Mouse (Mus musculus) spleen, postnatal 36 days (tissue): ENCODE measurements around the gene Fmnl2.

Experiments used
- DNase-seq, 2 experiments: peaks; one replicate each; pipeline ENCODE4 v3.0.0; 2022; ENCODE audit warnings: low spot score in 2 of 2, mixed read lengths in 1 of 2

Fmnl2 gene

DNA sequence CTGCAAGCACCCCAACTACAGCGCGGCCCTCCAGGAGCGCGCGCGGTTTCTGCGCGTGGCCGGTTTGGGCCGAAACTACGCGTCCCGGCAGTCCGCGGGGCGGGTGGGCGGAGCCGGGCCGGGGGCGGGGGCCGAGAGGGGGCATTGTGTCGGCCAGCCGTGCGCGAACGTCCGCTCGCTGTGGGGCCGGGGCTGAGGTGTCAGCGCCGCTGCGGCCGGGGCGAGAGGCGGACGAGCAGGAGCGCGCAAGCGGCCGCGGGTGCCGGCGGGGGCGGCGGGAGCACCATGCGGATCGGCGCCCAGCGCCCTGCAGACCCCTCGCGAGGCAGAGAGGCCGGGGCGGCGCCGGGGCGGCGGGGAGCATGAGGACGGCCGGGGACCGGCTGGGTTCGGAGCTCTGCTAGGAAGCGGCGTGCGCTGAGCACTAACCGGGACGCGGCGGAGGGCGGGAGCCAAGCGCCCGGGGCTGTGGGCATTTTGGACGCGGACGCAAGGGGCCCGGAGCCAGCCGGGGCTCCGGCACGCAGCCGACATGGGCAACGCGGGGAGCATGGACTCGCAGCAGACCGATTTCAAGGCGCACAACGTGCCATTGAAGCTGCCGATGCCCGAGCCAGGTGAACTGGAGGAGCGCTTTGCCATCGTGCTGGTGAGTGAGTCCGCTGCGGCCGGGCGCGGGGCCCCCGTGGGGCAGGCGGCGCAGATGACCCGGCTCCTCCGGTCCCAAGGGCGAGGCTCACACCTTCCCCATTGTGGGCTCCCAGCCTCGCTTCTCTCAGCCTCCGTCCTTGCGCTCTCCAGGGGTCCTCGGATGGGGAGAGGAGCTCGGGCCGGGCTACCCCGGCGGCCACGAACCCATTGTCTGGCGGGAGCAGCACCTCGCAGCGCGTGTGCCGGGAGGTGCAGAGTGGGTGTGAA lies at the start of gene Fmnl2:
Gene Fmnl2, plus strand, starts transcription at position 250 of the 918 bp plus-strand sequence.
- DNase-seq, result peak; percentile 22 to 24

DNA sequence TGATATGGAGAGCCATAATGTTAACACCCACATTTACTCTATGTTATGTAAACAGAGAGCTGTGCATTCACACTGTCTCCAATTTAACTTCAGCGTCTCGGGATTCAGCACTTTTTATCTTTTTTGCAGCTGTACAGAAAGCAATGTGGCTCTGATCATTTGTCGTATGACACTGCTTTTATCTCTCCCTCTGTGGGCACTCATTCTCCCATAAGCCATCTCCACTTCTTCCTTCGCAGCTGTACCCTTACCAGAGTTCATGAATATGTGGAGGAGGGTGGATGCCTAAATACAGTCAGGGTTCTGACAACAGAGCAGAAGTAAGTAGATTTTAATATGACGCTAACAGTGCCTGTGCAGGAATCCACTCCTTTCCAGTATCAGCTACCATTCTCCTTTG lies 47.7 kb upstream of the Fmnl2 start:
- DNase-seq, result no peak

DNA sequence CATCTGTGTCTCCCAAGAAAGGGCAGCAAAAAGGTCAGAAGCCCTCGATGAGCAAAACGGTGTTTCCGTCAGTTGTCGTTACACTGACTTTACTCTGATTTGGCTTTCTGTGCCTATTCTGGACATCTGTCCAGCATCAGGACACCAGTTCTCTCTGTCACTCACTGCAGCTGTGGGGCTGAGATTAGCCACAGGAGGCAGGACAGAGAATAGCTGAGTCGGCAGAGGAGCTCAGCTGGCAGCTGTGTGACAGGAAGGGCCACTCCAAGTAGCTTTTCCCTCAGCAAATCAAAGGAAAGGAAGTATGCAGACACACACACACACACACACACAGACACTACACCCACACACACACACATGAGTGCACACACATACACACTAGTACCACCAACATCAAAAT lies 46.0 kb upstream of the Fmnl2 start:
- no peak for DNase-seq

DNA sequence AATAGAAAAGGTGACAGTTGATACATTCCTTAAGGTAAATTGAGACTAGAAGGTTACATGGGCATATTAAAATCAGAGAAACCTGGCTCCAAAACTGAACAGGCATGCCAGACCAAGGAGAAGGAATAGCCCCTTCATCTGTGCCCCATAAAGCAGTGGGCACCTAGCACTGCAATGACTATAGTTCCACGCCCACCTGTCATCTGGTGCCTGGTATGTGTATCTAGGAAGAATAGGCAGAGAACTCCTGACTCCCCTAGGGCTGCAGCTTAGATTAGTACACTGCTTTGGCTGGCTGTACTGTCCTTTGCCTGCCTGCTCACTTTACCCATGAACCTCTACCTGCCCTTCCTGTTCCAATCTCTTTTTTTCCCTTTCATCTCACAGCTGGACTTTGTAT lies 40.3 kb upstream of the Fmnl2 start:
- DNase-seq, result no peak

DNA sequence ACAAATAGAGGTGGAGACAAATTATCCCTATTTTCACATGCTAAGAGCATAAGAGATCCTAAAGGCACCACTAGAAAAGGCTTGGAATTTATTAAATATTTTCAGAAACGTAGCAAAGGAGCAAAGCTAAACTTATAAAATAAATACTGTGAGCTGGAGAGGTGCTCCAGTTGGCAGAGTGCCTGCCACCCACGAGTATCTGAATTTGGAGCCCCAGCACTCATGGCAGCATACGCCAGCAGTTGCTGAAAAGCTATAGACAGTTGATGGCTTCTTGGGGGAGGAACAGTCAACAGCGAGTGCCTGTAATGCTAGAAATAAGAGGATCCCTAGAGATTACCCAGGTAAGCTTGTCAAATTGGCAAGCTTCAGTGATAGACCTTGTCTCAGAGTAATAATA lies 38.7 kb upstream of the Fmnl2 start:
- no peak for DNase-seq

DNA sequence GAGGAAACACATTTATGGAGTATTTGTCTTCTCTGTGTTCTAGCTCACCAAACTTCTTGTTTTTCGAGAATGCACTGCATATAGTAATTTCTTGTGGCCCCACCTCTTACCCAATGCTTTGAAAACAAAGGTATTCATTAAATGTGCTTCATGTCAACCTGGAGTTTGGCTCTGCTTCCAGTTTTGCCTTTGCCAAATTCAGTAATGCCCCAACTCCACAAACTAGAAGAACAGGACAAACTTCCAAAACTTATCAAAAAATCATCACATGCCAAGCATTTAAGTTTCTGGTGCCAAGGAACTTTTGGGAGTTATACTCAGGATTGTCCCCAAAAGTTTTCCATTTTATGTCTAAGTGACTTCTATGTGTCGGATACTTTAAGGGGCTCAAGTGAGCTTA lies 35.4 kb upstream of the Fmnl2 start:
- no peak for DNase-seq

DNA sequence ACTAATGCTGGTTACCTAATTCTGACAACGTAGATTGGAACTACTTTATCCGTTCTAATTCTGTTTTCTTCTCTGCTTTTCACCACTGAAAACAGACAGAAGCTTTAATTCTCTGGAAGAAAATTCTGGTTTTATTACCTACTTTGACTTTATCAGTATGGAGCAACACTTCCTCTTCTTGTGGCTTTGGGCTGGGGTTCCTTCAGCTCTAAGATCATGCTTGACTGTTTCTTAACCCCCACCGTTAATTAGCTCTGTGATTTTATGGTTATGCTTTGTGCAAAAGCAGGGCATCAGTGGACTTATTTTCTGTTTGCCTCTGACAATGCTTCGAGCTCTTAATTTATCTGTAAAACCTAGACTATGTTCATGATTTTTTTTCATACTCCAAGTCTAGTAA lies 29.6 kb upstream of the Fmnl2 start:
- no peak for DNase-seq

DNA sequence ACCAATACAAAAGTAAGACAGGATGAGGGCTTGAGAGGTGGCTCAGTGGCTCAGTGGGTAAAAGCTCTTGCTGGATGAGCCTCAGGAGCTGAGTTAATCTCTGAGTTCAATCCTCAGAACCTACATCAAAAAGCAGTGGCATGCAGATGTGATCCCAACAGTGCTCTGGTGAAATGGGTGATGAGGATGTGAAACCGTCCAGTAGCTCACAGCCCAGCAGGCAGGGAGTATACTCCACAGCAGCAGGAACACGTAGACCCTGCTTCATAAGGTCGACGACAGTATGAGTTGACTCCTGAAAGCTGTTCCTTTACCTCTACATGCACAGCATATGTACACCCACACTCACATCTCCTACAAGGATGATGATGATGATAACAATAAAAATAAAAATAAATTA lies 27.1 kb upstream of the Fmnl2 start:
- DNase-seq, result no peak

DNA sequence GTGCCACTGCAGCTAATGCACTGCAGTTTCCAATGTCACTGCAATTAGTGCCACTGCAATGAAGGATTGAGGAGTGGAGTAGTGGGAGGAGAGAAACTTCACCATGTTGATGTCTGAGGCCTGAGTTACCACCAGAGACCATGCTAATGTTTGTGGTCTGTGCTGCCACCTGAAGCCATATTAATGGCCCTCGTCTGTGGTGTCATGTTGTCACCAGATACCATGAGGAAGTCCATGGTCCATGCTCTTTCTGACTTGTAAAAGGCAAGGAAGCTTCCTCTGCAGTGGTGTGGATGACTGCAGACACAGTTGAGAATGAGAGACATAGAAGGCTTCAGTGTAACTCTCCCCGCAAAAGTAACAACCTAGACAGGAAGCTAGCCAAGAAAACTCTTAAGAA lies 26.1 kb upstream of the Fmnl2 start:
- no peak for DNase-seq

DNA sequence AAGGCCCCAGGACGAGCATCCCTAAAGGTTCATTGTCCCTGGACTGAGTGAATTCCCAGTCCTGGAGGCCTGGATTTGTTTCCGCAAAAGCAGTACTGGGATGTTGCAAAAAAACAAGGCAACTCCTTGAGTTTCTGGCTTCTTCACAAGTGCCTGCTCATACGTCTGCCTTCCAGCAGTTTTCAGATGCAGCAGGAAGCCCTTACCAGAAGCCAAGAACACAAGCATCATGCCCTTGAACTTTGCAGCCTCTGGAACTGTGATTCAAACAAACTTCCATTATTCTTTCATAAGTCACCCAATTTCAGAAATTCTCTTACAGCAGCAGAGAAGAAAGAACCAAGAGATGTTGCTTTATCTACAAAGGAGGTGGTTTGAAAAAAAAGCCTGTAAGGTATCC lies 21.9 kb upstream of the Fmnl2 start:
- no peak for DNase-seq

DNA sequence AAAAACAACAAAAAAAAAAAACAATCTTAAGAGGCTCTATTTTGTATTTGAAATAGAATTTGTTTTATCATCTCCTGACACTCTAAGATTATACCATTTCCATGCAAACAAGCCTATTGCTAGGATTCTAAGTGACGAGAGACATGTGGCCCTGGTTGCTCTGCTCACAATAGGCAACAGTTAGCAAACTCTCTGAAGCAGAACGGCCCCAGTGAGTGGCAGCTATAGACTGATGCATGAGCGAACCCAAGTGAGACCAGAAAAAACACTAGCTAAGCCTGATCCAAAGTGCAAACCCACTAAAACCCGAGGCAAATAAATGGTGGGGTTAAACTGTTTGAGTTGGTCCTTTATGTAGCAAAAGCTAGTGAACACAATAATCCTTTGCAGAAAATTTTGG lies 18.6 kb upstream of the Fmnl2 start:
- DNase-seq, result no peak

DNA sequence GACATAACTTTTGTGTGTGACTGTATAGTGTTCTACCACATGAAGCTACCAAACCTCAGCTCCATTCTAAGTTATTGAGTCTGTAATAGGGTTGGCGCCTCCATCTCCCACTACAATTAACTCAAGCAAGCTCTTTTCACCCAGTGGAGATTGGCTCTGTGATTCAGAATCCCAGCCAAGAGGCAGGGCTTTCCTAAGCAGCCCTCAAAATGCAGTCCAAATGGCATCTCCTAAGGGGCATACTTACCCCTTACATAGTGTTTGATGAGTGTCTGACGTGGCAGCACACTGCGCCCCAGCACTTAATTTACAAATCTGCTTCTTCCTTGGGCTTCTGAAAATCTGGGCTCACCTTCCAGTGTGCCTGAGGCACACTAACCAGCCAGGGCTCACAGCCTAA lies 17.8 kb upstream of the Fmnl2 start:
- no peak for DNase-seq

DNA sequence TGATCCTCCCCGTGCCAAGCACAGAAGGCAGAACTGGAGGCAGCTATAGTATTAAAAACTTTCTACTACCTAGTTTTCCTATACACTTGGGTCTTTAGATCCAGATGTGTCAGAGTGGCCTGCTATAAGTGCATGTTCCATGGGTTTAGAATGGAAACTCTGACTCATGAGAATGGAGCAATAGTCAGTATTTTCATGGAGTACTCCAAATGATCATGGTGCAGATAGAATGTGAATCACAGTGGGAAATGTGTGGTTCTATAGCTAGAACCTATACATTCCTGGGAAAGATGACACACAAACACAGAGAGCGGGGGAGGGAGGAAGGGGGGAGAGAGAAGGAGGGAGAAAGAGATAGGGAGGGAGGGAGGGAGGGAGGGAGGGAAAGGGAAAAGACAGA lies 13.8 kb upstream of the Fmnl2 start:
- no peak for DNase-seq

DNA sequence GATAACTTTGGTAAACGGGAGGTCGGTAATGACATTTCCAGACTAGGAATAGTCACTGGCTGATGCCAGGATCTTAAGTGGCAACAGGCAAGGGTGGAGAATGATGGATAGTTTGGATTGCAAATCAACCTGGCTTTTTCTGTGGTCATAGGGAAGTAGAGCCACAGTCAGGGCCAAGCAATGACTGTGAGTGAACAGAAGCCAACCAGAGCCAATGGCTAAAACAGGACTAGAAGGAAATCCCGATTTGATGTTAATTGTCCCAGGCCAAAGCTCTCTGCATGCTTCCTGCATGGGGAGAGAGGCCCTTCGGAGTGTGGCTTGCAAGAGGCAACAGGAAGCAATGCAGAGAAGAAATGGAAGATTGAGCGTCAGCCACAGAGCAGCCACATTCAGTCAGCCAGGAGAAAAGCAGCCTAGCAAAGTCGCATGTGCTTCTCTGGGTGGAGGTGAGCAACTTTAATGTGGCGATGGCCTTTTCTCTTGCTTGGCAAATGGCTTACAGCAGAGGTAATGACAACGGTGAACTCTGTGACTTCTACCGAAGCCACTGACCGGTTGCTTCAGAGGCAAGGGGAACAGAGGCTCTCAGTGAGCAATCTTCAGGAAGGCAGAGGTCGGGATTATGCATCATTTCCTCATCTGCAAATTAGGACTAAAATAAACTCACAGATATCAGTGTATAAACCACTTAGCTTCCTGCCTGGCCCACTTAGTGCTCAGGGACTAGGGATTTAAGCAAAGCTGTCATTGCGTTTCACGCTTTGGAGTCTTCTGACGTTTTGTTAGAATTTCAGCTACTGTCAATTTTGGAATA lies 12.5 kb upstream of the Fmnl2 start:
- no peak for DNase-seq

DNA sequence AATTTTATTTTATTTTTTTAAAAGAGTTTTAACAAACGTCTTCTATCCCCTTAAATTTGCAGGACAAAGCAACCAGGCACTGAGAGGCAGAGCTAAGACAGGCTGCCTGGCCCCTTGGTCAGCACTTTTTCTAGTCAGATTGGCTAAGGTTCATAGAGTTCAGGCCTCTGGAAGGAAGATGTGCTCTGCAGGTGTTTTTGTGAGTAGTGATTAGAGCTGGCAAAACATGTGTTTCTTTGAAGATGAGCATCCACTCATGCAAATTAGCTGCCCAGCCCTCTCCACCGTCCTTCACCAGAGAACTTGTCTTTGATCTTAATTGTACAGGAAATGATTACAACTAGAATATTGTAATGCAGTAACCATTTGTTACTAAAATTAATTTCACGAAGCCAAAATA lies 11.2 kb upstream of the Fmnl2 start:
- DNase-seq, result no peak

DNA sequence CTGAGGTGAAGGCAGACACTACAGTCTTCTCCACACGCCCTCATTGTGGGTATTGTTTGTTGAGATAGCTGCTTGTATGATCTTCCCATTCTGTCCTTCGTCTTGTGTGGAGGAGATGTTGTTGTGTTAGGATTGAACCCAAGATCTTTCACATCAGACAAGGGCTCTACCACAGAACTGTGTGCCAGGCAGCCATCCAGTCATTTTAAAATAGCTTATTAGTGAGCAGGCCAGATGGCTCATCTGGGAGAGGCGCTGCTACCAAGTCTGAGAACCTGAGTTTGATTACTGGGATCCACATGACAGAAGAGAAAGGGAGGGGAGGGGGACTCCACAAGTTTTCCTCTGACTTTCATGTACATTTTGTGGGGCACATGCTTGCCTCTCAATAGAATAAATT lies 8.6 kb upstream of the Fmnl2 start:
- DNase-seq, result no peak

DNA sequence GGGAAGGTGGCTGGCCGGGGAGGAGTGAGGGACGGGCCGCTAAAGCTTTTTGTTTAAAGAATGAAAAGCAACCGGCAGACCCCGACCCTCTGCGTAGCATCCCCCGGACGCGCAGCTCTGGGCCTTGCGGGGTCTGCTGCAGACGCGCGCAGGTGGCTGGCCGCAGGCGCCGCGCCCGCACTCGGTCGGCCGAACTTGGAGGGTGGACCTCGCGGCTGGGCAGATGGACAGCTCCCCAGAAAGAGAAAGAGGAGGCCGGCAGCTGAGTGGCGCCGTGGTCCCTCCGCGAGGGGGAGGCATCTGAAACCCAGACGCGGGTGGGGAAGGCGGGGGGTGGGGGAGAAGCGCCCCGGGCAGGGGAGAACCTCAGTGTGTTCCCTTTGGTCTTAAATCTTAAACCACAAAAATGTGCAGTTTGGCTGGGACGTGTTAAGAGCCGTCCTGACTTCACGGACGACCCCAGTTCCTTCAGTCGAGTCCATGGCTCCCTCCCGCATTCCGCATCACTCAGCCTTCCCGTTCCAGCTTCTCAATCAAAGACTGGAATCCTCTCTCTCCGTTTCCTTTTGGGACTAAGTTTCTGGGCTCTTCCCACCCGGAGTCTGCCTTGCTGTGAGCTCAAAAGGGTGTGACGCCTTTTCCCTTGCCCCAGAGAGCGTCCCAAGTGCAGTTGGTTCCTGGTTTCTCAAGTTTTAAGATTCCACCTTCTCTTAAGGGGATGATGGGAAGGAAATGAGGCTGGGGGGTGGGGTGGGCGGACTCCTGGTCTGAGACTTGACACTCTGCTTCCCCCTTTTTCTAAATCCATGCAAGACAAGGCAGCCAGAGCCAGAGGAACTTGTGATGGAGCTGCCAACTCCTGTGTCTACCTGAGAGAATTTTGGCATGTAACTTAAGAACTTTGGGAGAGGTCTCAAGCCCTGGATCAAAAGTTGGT lies 1.1 kb downstream of the Fmnl2 start:
- DNase-seq, result no peak

DNA sequence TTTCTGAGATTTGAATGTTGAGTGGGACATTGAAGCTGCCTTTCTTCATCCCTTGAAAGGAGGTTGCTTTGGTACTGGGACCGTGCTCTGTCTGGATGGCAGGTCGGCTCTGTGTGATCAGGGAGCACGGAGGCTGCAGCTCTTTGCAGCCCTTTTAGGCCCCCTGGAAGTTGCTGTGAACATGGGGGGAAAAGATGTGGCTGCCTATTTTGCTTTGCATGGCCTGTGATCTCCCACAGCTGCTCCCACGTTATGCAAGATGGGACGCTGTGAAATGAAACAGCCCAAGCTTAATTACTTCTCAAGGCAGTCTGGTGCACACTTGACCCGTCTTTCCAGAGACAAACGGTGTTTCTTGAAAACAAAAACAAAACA lies 1.8 kb downstream of the Fmnl2 start:
- DNase-seq, result no peak

DNA sequence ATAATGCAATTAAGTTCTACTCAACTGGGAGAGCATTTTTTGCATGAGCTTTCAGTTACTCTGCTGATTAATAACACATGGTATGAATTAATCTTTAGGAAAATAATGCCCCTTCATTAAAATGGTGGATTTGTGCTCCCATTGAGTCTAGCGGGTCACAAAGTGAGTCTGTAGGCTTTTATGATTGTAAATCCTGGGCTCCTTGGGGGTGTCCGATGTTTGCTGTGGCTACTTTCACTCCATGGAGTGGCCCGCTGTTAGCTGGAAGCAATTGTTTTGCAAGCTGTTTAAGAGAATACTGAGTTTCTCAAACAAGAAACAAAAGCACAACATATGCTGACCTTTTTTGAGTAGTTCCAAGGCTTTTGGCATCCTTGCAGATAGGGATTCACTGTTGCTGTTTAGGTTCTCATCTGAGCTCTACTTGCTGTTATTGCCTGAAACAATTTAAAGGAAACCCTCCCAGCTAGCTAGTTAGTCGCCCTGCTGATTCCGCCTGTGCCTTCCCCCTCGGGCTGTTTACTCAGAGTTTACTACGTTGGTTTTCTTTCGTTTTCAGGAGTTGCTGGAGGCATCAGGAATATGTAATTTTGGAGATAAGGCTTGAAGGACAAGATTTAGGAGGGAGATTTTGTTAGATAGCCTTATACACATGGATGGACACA lies 2.6 kb downstream of the Fmnl2 start:
- no peak for DNase-seq

DNA sequence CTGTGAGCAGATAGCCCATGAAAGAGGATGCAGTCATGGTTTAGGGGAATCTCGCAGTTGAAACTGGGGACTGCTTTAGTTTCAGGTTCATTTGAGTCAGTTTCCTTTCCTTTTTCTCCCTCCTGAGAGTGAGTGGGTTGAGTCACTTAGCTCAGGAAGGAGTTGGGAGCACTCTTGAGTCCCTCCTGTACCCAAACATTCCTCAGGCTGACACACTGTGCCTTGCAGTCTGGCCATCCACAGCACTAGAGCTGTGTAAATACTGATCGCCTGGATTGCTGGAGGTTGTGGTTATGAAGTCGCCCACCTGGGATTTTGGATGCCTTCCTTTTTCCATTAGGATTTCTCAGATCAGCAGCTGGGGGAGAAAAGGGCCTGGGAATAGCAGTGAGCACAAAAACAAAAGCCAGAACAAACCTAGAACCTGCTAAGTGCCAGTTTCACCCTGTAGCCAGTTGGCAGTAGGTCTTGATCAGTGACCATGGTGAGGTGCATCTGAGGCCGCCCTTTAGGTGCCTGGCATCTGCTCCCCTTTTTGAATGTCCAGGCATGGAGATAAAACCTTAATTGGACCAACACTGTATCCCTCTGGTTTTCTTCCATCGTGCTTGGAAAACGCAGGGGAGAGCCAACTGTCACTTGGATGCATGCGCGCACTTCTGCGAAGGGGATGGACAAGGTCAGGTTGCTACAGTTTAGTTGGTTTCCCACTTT lies 4.5 kb downstream of the Fmnl2 start:
- DNase-seq, result no peak

DNA sequence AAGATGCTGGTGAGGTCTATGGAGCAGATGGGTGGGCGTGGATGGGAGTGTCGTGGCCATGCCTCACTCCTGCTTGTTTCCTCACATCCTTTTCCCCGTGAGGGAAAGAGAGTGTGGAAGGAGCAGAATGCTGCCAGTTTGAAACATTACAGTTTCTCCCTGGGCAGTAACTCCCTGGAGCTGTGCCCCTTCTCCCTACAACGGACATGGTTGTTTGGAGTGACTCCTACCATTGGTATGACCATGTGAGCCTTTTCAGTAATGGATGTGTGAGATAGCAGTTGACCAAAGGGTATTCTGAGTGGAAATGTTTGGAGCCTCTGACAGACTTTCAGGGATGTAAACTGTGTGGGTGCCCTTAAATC lies 5.1 kb downstream of the Fmnl2 start:
- DNase-seq, result no peak
